28 mouse cellular contexts compared by ENCODE assay signal in the genomic region with DNA sequence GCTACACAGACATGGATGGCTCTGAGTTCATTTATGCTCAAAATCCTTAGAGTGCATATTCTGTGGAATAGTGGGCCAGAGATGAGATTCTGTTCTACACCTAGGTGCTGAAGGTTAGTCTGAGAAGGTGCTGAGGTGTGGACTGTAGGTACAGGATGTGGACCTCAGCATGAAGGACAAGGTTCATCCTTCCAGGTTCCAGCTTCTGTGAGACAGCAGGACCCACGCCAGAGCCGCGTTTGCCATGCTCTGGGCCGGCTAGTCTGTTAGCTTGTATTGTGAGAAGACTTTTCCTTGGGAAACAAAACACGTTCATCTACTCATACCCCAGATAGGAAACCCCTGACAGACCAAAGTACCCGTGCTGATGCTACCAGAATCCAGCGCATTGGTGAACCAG. TPM values are rescaled to one million over a fixed set of nuclear protein-coding genes. Genes with fewer than 3 reads are reported as not detected.
"Had no signal": no experiment of that assay in that cellular context is flagged by ENCODE, and none has a peak within 500 bp of the region (broad histone marks: within the 10 kb centered on the region; RNA-seq: fewer than 3 reads in every experiment).

No protein-coding gene starts in this region.

- H3K4me3 ChIP-seq: intestine, embryonic 15.5 days; layer of hippocampus, adult 2 months; left cerebral cortex, adult 2 months; liver, embryonic 13.5 days; midbrain, embryonic 12.5 days had no signal

- H3K9ac ChIP-seq: intestine, embryonic 15.5 days; liver, embryonic 13.5 days; midbrain, embryonic 12.5 days had no signal

- H3K27ac ChIP-seq: intestine, embryonic 15.5 days; kidney, postnatal 0 days; layer of hippocampus, adult 2 months; left cerebral cortex, adult 2 months; liver, embryonic 13.5 days; midbrain, embryonic 12.5 days had no signal

- H3K9me3 ChIP-seq: intestine, embryonic 15.5 days; liver, embryonic 13.5 days; midbrain, embryonic 12.5 days had no signal

- H3K36me3 ChIP-seq: liver, embryonic 13.5 days; midbrain, embryonic 12.5 days had no signal

- H3K27me3 ChIP-seq: intestine, embryonic 15.5 days; liver, embryonic 13.5 days; midbrain, embryonic 12.5 days had no signal

- H3K4me2 ChIP-seq: intestine, embryonic 15.5 days; liver, embryonic 13.5 days; midbrain, embryonic 12.5 days had no signal

- DNase-seq: layer of hippocampus, adult 9-11 months; liver, embryonic 13.5 days; lung, adult 2 months; lung, postnatal 14 days; lung, postnatal 4 days; thymus, postnatal 25 days had no signal

- ATAC-seq: hindbrain, embryonic 16.5 days; intestine, embryonic 15.5 days; midbrain, embryonic 16.5 days had no signal

RNA-seq across cellular contexts. Expression of a gene that starts 8.6 kb away (rescaled TPM):
- total RNA-seq: megakaryocyte-erythroid progenitor cell, adult 5-6 weeks had no signal

RNA-seq across cellular contexts. Expression of a gene that starts 33.1 kb away (rescaled TPM):
- total RNA-seq: layer of hippocampus, adult 2 months; layer of hippocampus, postnatal 25 days; left cerebral cortex, adult 2 months; left cerebral cortex, postnatal 10 days; left cerebral cortex, postnatal 36 days; liver, adult 2 months; megakaryocyte progenitor cell, adult 5-6 weeks; megakaryocyte-erythroid progenitor cell, adult 5-6 weeks had no signal
- polyA plus RNA-seq: hindbrain, embryonic 16.5 days; intestine, embryonic 15.5 days; kidney, postnatal 0 days; limb, embryonic 11.5 days; limb, embryonic 14.5 days; liver, adult 2 months; liver, embryonic 13.5 days; liver, embryonic 16.5 days; lung, adult 2 months; lung, embryonic 16.5 days; midbrain, embryonic 12.5 days; midbrain, embryonic 16.5 days; neural tube, embryonic 11.5 days; neural tube, embryonic 14.5 days; small intestine, adult 2 months; spleen, adult 2 months; thymus, postnatal 0 days had no signal
